Mouse (Mus musculus): ENCODE measurements at regions not wholly inside any gene's neighbourhood (a gene's known extent, or its start where the extent isn't known, plus 50 kb on each side); places are given as distances from the start of the nearest gene placed in this dataset.

DNA sequence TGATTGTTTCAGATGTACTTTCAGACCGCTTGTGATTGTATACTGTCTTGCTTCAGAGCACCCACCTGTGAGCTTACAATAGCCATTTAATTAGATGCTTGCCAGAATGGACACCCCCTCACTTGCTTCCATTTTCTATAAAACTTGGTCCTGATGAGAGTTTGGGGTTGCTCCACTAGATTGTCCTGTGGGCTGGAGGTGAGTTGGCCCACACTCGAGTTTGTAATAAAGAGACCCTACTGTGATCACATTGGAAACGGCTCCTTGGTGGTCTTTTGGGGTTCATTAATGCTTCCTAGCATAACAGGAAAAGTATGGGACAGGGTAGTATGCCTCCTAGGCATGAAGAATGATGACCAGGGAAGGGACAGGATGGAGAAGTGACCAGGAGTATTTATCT, 98.8 kb upstream of the Zfp648 start:
- 56% methylated on average over 3 of the region's 3 CpGs for WGBS
- Histone ChIP-seq H3K27ac (ENCODE audit: insufficient read depth, low read depth, low read length) (no peak overlapping the region; the same call in 1 of the 2 replicates), H3K4me3 (ENCODE audit: insufficient read depth, low read depth, low read length) (no peak overlapping the region), H3K4me1 (ENCODE audit: control insufficient read depth, insufficient read depth, low read length) (peaks cover 5% of the 10 kb centered on the region; the same call in 1 of the 2 replicates)
- TF ChIP-seq CTCF (IDR thresholded peaks at IDR 0.05; ENCODE audit: insufficient read depth, low read depth, low read length): no peak
- TF ChIP-seq POLR2A (IDR thresholded peaks at IDR 0.05; ENCODE audit: insufficient read depth, low read depth, low read length): no peak

DNA sequence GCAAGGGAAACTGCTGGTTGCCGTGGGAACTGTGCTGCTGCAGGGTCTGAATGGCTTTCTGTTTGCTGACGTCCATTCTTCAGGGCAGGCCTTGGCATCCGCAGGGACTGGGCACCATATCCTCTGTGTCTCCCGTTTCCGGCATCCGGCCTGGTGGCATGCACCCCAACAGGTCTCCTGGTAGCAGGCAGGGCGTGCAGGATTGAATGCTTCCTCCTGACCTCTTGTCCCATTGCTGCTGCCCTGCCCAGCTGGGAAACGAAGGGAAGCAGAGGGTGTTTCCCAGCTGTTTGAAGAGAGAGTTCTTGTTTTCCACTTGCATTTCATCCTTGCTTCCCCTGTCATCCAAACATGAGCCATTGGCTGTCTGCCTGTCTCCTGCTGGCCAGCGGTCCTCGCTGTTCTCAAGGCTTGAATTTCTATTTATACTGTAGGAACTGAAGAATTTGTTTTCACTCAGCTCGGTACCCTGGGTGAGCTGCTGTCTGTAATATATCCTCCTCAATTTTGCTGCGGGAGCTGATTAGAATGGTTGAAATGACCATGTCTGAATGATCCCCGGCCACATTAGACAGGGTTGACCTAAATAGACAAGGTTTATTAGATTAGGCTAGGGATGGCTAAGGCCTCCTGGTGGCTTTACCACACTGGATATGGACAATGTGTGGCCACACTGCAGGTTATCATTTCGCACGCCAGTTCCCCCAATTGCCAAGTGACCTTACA, 98.0 kb upstream of the Zfp648 start:
- Histone ChIP-seq H3K4me3 (ENCODE audit: insufficient read depth, low read depth, low read length) (no peak overlapping the region), H3K4me1 (ENCODE audit: control insufficient read depth, insufficient read depth, low read length) (peaks cover 5% of the 10 kb centered on the region; the same call in 1 of the 2 replicates), H3K27ac (ENCODE audit: insufficient read depth, low read depth, low read length) (peak overlapping the region; percentile 83)
- 32% methylated on average over 15 of the region's 15 CpGs for WGBS
- TF ChIP-seq POLR2A (IDR thresholded peaks at IDR 0.05; ENCODE audit: insufficient read depth, low read depth, low read length): no peak
- no peak for TF ChIP-seq CTCF (IDR thresholded peaks at IDR 0.05; ENCODE audit: insufficient read depth, low read depth, low read length)

DNA sequence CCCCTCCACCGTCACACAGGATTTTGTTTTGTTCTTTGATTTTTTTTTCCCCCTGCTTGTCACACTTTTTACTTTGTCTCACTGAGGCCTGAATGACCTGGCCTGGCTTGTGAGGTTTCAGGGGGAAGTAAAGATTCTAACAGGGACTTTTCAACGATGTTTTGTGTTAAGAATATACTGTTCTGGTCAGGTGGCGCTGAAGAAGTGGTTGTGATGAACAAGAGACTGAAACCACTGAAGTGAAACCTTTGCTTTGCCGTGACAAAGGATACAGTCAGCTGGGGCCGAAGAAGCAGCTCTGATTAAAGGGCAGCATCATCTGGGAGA, 97.4 kb upstream of the Zfp648 start:
- TF ChIP-seq POLR2A (IDR thresholded peaks at IDR 0.05; ENCODE audit: insufficient read depth, low read depth, low read length) (no peak), CTCF (IDR thresholded peaks at IDR 0.05; ENCODE audit: insufficient read depth, low read depth, low read length) (no peak)
- Histone ChIP-seq H3K4me3 (ENCODE audit: insufficient read depth, low read depth, low read length) (no peak overlapping the region), H3K4me1 (ENCODE audit: control insufficient read depth, insufficient read depth, low read length) (peaks cover 5% of the 10 kb centered on the region; the same call in 1 of the 2 replicates), H3K27ac (ENCODE audit: insufficient read depth, low read depth, low read length) (peak overlapping the region; percentile 83)
- WGBS: 61% methylated on average over 5 of the region's 5 CpGs

DNA sequence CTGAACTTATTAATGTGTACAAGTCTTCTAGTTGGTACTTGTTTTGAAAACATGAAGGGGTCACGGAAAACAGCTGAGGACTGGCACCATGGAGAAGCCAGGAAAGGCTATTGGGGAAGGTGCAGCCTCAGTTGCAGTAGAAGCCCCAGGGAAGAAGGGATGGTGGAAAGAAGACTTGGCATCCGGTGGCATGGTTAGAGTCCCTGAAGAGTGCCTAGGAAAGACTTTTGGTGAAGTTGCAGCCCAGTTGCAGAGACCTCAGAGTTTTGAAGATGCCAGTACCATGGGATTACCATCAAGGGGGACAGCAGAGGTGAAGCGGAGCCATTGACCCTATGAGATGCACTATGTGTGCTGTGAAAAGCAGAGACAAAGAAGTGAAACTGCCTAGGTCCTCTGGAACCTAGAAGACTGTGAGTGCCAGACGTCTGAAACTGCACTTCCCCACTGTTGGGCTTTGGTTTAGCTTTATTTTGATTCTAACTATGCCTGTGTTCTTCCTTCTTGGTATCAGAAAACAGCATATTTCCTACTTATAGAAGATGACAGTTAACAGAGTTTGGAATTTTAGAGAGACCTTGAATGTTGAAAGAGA, 96.9 kb upstream of the Zfp648 start:
- 89% methylated on average over 4 of the region's 4 CpGs for WGBS
- no peak overlapping the region for H3K4me3 ChIP-seq (ENCODE audit: insufficient read depth, low read depth, low read length)
- no peak for TF ChIP-seq CTCF (IDR thresholded peaks at IDR 0.05; ENCODE audit: insufficient read depth, low read depth, low read length)
- no peak for TF ChIP-seq POLR2A (IDR thresholded peaks at IDR 0.05; ENCODE audit: insufficient read depth, low read depth, low read length)
- peaks cover 5% of the 10 kb centered on the region; the same call in 1 of the 2 replicates for H3K4me1 ChIP-seq (ENCODE audit: control insufficient read depth, insufficient read depth, low read length)
- peak overlapping the region; percentile 83 for H3K27ac ChIP-seq (ENCODE audit: insufficient read depth, low read depth, low read length)

DNA sequence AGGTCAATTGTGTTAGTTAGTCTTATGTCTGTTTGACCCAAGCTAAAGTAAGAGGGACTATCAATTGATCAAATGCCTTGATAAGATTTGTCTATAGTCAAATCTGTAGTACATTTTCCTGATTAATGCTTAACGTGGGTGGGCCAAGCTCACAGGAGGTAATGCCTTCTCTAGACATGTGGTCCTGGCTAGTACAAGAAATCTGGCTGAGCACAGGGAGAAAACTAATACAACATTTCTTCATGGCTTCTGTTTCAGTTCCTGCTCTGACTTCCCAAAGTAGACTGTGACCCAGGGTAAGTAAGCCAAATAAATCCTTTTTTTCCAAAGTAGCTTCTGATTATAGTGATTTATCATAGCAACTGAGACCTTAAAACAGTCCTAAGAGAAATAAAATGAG, 96.2 kb upstream of the Zfp648 start:
- WGBS: 86% methylated on average over 1 of the region's 1 CpGs

DNA sequence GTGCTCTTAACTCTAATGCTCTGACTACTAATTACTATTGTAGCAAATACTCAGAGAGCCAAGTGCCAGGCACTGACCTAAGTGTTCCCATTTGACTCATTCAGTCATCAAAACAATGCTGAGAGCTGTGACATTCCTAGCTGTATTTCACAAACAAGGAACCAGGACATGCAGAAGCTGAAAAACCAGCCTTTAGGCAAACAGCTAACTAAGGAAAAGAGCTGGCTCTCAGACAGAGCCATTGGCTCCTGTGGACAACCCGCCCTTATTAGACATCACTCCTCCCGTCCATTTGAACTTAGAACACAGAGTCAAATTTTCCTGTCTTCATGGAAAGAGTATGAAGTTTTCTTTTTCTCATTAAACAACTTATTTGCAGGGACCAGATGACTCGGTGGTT, 88.5 kb upstream of the Zfp648 start:
- H3K27ac ChIP-seq (ENCODE audit: insufficient read depth, low read depth, low read length): no peak overlapping the region
- peaks cover 7% of the 10 kb centered on the region for H3K4me1 ChIP-seq (ENCODE audit: control insufficient read depth, insufficient read depth, low read length)
- WGBS: 53% methylated on average over 3 of the region's 3 CpGs
- no peak for TF ChIP-seq CTCF (IDR thresholded peaks at IDR 0.05; ENCODE audit: insufficient read depth, low read depth, low read length)
- TF ChIP-seq POLR2A (IDR thresholded peaks at IDR 0.05; ENCODE audit: insufficient read depth, low read depth, low read length): no peak
- no peak overlapping the region for H3K4me3 ChIP-seq (ENCODE audit: insufficient read depth, low read depth, low read length)

More for the DNA sequence above, 96.2 kb upstream of the Zfp648 start:
- TF ChIP-seq POLR2A (IDR thresholded peaks at IDR 0.05; ENCODE audit: insufficient read depth, low read depth, low read length): no peak
- no peak for TF ChIP-seq CTCF (IDR thresholded peaks at IDR 0.05; ENCODE audit: insufficient read depth, low read depth, low read length)
- H3K4me1 ChIP-seq (ENCODE audit: control insufficient read depth, insufficient read depth, low read length): peaks cover 5% of the 10 kb centered on the region; the same call in 1 of the 2 replicates
- H3K4me3 ChIP-seq (ENCODE audit: insufficient read depth, low read depth, low read length): no peak overlapping the region
- no peak overlapping the region for H3K27ac ChIP-seq (ENCODE audit: insufficient read depth, low read depth, low read length)

GRCm38 (mm10) chr1:154113291-154114050, 87.5 kb upstream of the Zfp648 start:
- no peak overlapping the region for H3K27ac ChIP-seq (ENCODE audit: insufficient read depth, low read depth, low read length)
- no peak for TF ChIP-seq POLR2A (IDR thresholded peaks at IDR 0.05; ENCODE audit: insufficient read depth, low read depth, low read length)
- TF ChIP-seq CTCF (IDR thresholded peaks at IDR 0.05; ENCODE audit: insufficient read depth, low read depth, low read length): no peak
- peaks cover 16% of the 10 kb centered on the region for H3K4me1 ChIP-seq (ENCODE audit: control insufficient read depth, insufficient read depth, low read length)
- WGBS: 95% methylated on average over 12 of the region's 12 CpGs
- H3K4me3 ChIP-seq (ENCODE audit: insufficient read depth, low read depth, low read length): no peak overlapping the region

DNA sequence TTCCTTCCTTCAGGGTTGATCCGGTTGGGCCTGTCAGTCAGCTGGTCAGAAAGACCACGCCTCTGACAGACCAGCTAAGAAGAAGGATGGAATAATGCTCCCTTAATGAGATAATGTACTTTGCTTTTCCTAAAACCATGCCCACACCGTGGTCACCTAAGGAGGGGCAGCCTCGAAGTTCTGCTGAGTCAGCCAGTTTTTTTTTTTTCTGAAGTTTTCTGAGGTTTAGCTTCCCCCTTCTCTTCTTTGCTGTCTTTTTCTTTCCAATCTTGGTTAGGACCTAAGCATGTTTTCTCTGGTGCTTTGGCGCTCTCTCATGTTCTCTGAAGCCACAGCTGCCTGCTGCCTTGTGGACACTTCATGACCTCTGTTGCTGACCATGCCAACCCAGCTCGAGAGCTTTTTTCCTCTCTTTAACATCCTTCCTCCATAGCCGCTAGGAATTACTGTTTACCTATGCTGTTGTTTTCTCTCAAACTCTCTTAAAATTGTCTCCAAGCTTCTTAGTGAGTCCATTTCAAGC, 84.7 kb upstream of the Zfp648 start:
- TF ChIP-seq CTCF (IDR thresholded peaks at IDR 0.05; ENCODE audit: insufficient read depth, low read depth, low read length): no peak
- no peak for TF ChIP-seq POLR2A (IDR thresholded peaks at IDR 0.05; ENCODE audit: insufficient read depth, low read depth, low read length)
- Histone ChIP-seq H3K4me1 (ENCODE audit: control insufficient read depth, insufficient read depth, low read length) (peaks cover 16% of the 10 kb centered on the region), H3K27ac (ENCODE audit: insufficient read depth, low read depth, low read length) (0 out of 2 replicates have a peak overlapping the region, but pooled peaks have one; percentile 51), H3K4me3 (ENCODE audit: insufficient read depth, low read depth, low read length) (no peak overlapping the region)
- 86% methylated on average over 7 of the region's 7 CpGs for WGBS

GRCm38 (mm10) chr1:154117346-154117687, 83.7 kb upstream of the Zfp648 start:
- WGBS: 35% methylated on average over 11 of the region's 11 CpGs
- Histone ChIP-seq H3K4me3 (ENCODE audit: insufficient read depth, low read depth, low read length) (no peak overlapping the region), H3K27ac (ENCODE audit: insufficient read depth, low read depth, low read length) (peak overlapping the region; percentile 12), H3K4me1 (ENCODE audit: control insufficient read depth, insufficient read depth, low read length) (peaks cover 12% of the 10 kb centered on the region)
- TF ChIP-seq CTCF (IDR thresholded peaks at IDR 0.05; ENCODE audit: insufficient read depth, low read depth, low read length): no peak
- TF ChIP-seq POLR2A (IDR thresholded peaks at IDR 0.05; ENCODE audit: insufficient read depth, low read depth, low read length): no peak
